ENCODE assay signal across 7 mouse cellular contexts in genomic region chr4:28815621-28815920, GRCm38 (mm10). TPM values are rescaled to one million over a fixed set of nuclear protein-coding genes. Genes with fewer than 3 reads are reported as not detected.
DNase-seq lines count a peak whose midpoint lies in the region; ATAC-seq and TF ChIP-seq lines count a peak whose summit lies in the region.

No protein-coding gene starts in this region.

- peak overlapping the region; percentile 79 for H3K4me2 ChIP-seq in lung, embryonic 16.5 days (ENCODE audit: low read depth, low read length)
- H3K4me2 ChIP-seq in forebrain, embryonic 15.5 days (replicated peaks): peak overlapping the region; percentile 61
- H3K4me2 ChIP-seq in limb, embryonic 12.5 days: peak overlapping the region; percentile 82

- H3K36me3 ChIP-seq in lung, embryonic 16.5 days (ENCODE audit: control insufficient read depth, insufficient read depth, low read length): no peaks in the 10 kb centered on the region
- no peaks in the 10 kb centered on the region for H3K36me3 ChIP-seq in forebrain, embryonic 15.5 days
- H3K36me3 ChIP-seq in limb, embryonic 12.5 days: no peaks in the 10 kb centered on the region; the same call in 1 of the 2 replicates
- no peaks in the 10 kb centered on the region for H3K36me3 ChIP-seq in small intestine, adult 2 months (ENCODE audit: control insufficient read depth, insufficient read depth, low read length)

- H3K9ac ChIP-seq in lung, embryonic 16.5 days (ENCODE audit: low read length): peak overlapping the region; percentile 88
- H3K9ac ChIP-seq in forebrain, embryonic 15.5 days (replicated peaks): peak overlapping the region; percentile 85
- peak overlapping the region; percentile 93 for H3K9ac ChIP-seq in limb, embryonic 12.5 days (replicated peaks)

- DNase-seq in lung, postnatal 4 days: no peak
- DNase-seq in gastrocnemius, postnatal 14 days: no peak
- no peak for DNase-seq in cerebellum, adult 8-10 months

- no peaks in the 10 kb centered on the region for H3K4me1 ChIP-seq in lung, embryonic 16.5 days (replicated peaks; ENCODE audit: control insufficient read depth, insufficient read depth, low read length)
- 0 out of 2 replicates have a peak, but pooled peaks cover 6% of the 10 kb centered on the region for H3K4me1 ChIP-seq in forebrain, embryonic 15.5 days
- H3K4me1 ChIP-seq in limb, embryonic 12.5 days (replicated peaks): no peaks in the 10 kb centered on the region
- peaks cover 12% of the 10 kb centered on the region for H3K4me1 ChIP-seq in small intestine, adult 2 months (ENCODE audit: control insufficient read depth, insufficient read depth, insufficient read length, low read length)

- ATAC-seq in lung, embryonic 16.5 days (ENCODE audit: low read depth): no peak
- no peak for ATAC-seq in forebrain, embryonic 15.5 days (replicated peaks)
- no peak for ATAC-seq in limb, embryonic 12.5 days (ENCODE audit: insufficient number of reproducible peaks, insufficient read depth, low FRiP score, low TSS enrichment, low read depth)

- no peaks in the 10 kb centered on the region for H3K27me3 ChIP-seq in lung, embryonic 16.5 days (ENCODE audit: control insufficient read depth, insufficient read depth, low read depth, low read length)
- no peaks in the 10 kb centered on the region for H3K27me3 ChIP-seq in forebrain, embryonic 15.5 days
- no peaks in the 10 kb centered on the region; the same call in 1 of the 2 replicates for H3K27me3 ChIP-seq in limb, embryonic 12.5 days
- H3K27me3 ChIP-seq in small intestine, adult 2 months (ENCODE audit: control insufficient read depth, insufficient read depth, low read length): peaks cover 29% of the 10 kb centered on the region

- peak overlapping the region; percentile 91 for H3K27ac ChIP-seq in lung, embryonic 16.5 days (ENCODE audit: low read length)
- peak overlapping the region; percentile 96 for H3K27ac ChIP-seq in forebrain, embryonic 15.5 days (replicated peaks)
- H3K27ac ChIP-seq in limb, embryonic 12.5 days: peak overlapping the region; percentile 98
- no peak overlapping the region for H3K27ac ChIP-seq in small intestine, adult 2 months (ENCODE audit: insufficient read depth, low read depth, low read length)

- intact Hi-C loops in gastrocnemius, postnatal 14 days (cut with DNase I; ENCODE audit: low total_unique reads): no loop called here

- 1% methylated on average over 15 of the region's 15 CpGs for WGBS in lung, embryonic 16.5 days
- WGBS in forebrain, embryonic 15.5 days: 0% methylated on average over 15 of the region's 15 CpGs
- under 1% methylated on average over 15 of the region's 15 CpGs for WGBS in limb, embryonic 12.5 days
- WGBS in small intestine, adult 2 months: 1% methylated on average over 15 of the region's 15 CpGs

- H3K4me3 ChIP-seq in lung, embryonic 16.5 days (ENCODE audit: low read length): peak overlapping the region; percentile 87
- peak overlapping the region; percentile 70 for H3K4me3 ChIP-seq in forebrain, embryonic 15.5 days
- peak overlapping the region; percentile 82 for H3K4me3 ChIP-seq in limb, embryonic 12.5 days (replicated peaks)
- H3K4me3 ChIP-seq in small intestine, adult 2 months (ENCODE audit: low read depth, low read length): peak overlapping the region; percentile 55

- TF ChIP-seq POLR2A in small intestine, adult 2 months (IDR thresholded peaks at IDR 0.05; ENCODE audit: low read depth, low read length): no peak

- H3K9me3 ChIP-seq in lung, embryonic 16.5 days (ENCODE audit: control insufficient read depth, low read length): no peaks in the 10 kb centered on the region
- no peaks in the 10 kb centered on the region for H3K9me3 ChIP-seq in forebrain, embryonic 15.5 days
- H3K9me3 ChIP-seq in limb, embryonic 12.5 days: no peaks in the 10 kb centered on the region

- no peak for TF ChIP-seq CTCF in small intestine, adult 2 months (IDR thresholded peaks at IDR 0.05; ENCODE audit: extremely low read depth, insufficient read length, insufficient replicate concordance, low read depth, low read length)

RNA-seq across cellular contexts. Expression of gene Epha7, which starts 2.6 kb away (rescaled TPM):
- polyA plus RNA-seq in lung, embryonic 16.5 days (2015; fragmentation: Nextera tagmentation; extraction: Ambion mirVana): 45.0 and 46.9 TPM in 2 replicates
- polyA plus RNA-seq in forebrain, embryonic 15.5 days (2015; fragmentation: Nextera tagmentation; extraction: Ambion mirVana): 58.3 and 59.8 TPM in 2 replicates
- polyA plus RNA-seq in limb, embryonic 12.5 days (2016; fragmentation: Nextera tagmentation; extraction: Ambion mirVana): 50.6 and 56.5 TPM in 2 replicates
- 0.15 and 0.16 TPM in 2 replicates for polyA plus RNA-seq in small intestine, adult 2 months (2012; rRNA removed)
- total RNA-seq in gastrocnemius, postnatal 14 days (2021): 1 to 10 TPM; 1.5 to 2.8 TPM

Comparison
In these comparisons a context has a peak if more than half of its experiments do, and no peak if none do; other contexts are left out.
1. RNA of gene Epha7, which starts 2.6 kb away (polyA plus RNA-seq): 58.3 to 59.8 TPM in forebrain, embryonic 15.5 days, 50.6 to 56.5 TPM in limb, embryonic 12.5 days and 45.0 to 46.9 TPM in lung, embryonic 16.5 days; 0.15 to 0.16 TPM in small intestine, adult 2 months; every median in the first group is over 10 times any median in the second.
2. Peak in every context shown above with its lines, with median percentiles within 50 percentile points of each other: H3K4me2 ChIP-seq, H3K4me3 ChIP-seq and H3K9ac ChIP-seq.